Mouse (Mus musculus) liver, embryonic 13.5 days (tissue): Measurements from ENCODE around the gene Zfp575. TPM values are rescaled to one million over a fixed set of nuclear protein-coding genes. Genes with fewer than 3 reads are reported as not detected.
A peak's percentile ranks its signal among the peaks of the same experiment; 100 is the strongest.

ENCODE experiments used
- ATAC-seq: fragments of 200-750 bp; cut with Nextera tagmentation; 2 replicates; pipeline ENCODE4 v1.8.0; 2017; ENCODE audit warnings: low read depth, mild to moderate bottlenecking, moderate number of reproducible peaks, moderate library complexity
- DNase-seq: peaks from one replicate; pipeline ENCODE4 v3.0.0; 2022
- H3K27ac ChIP-seq: fragments of 300-500 bp; sonication (generic); 2 replicates; pipeline ENCODE4 v1.5.1; 2015; ENCODE audit warnings: moderate library complexity, mild to moderate bottlenecking, inconsistent platforms
- H3K27me3 ChIP-seq: fragments of 300-500 bp; sonication (generic); 2 replicates; pipeline ENCODE4 v1.6.1; 2015; ENCODE audit warnings: mild to moderate bottlenecking, inconsistent platforms
- H3K36me3 ChIP-seq: fragments of 300-500 bp; sonication (generic); 2 replicates; pipeline ENCODE4 v1.6.1; 2015; ENCODE audit warnings: mild to moderate bottlenecking, inconsistent platforms
- H3K4me1 ChIP-seq: fragments of 300-500 bp; sonication (generic); replicated peaks from 2 replicates; pipeline ENCODE4 v1.6.1; 2015; ENCODE audit warnings: inconsistent platforms
- H3K4me2 ChIP-seq: fragments of 300-500 bp; sonication (generic); 2 replicates; pipeline ENCODE4 v1.6.1; 2015; ENCODE audit warnings: inconsistent platforms, mild to moderate bottlenecking, moderate library complexity
- H3K4me3 ChIP-seq: fragments of 300-500 bp; sonication (generic); replicated peaks from 2 replicates; pipeline ENCODE4 v1.5.1; 2015; ENCODE audit warnings: mild to moderate bottlenecking, inconsistent platforms
- H3K9ac ChIP-seq: fragments of 300-500 bp; sonication (generic); 2 replicates; pipeline ENCODE4 v1.6.1; 2015; ENCODE audit warnings: mild to moderate bottlenecking, inconsistent platforms
- H3K9me3 ChIP-seq: fragments of 300-500 bp; sonication (generic); replicated peaks from 2 replicates; pipeline ENCODE4 v1.6.1; 2016; ENCODE audit warnings: inconsistent platforms
- WGBS: fragments of 180-500 bp; shearing (Covaris S2); methylation state at CpG from one replicate; pipeline ENCODE4 v1.1.7; 2015; ENCODE audit not compliant: insufficient replicate concordance; 5-methylcytosine and 5-hydroxymethylcytosine counted together
- polyA plus RNA-seq: library from polyadenylated mRNA; unstranded; fragments of >200 nt; fragmentation: Nextera tagmentation; extraction: Ambion mirVana; gene quantifications from 2 replicates; pipeline ENCODE4 v1.2.1, GENCODE M21; 2015

Gene Zfp575
- polyA plus RNA-seq, 1 experiment from 2014 or later, result 0.31 TPM

GRCm38 (mm10) chr7:24584876-24585275 lies 2.6 kb downstream of the Zfp575 start:
- H3K4me2 ChIP-seq, result no peak overlapping the region
- no peak for DNase-seq
- WGBS, result 77% methylated on average over 6 of the region's 6 CpGs
- H3K4me3 ChIP-seq, result no peak overlapping the region
- no peak overlapping the region for H3K9ac ChIP-seq
- H3K4me1 ChIP-seq, result peaks cover 19% of the 10 kb centered on the region
- ATAC-seq, result no peak
- 0 out of 2 replicates have a peak, but pooled peaks cover 2% of the 10 kb centered on the region for H3K9me3 ChIP-seq
- H3K36me3 ChIP-seq, result no peaks in the 10 kb centered on the region
- peaks cover 32% of the 10 kb centered on the region for H3K27me3 ChIP-seq
- H3K27ac ChIP-seq, result no peak overlapping the region

GRCm38 (mm10) chr7:24577811-24578210 lies 9.6 kb downstream of the Zfp575 start:
- ATAC-seq (no peak), DNase-seq (no peak)
- peaks cover 4% of the 10 kb centered on the region for H3K4me1 ChIP-seq
- no peak overlapping the region for H3K4me2 ChIP-seq
- H3K27ac ChIP-seq, result no peak overlapping the region
- WGBS, result 81% methylated on average over 10 of the region's 10 CpGs
- peaks cover 6% of the 10 kb centered on the region; the same call in 1 of the 2 replicates for H3K36me3 ChIP-seq
- no peaks in the 10 kb centered on the region for H3K9me3 ChIP-seq
- H3K27me3 ChIP-seq, result no peaks in the 10 kb centered on the region
- no peak overlapping the region for H3K4me3 ChIP-seq
- no peak overlapping the region for H3K9ac ChIP-seq

GRCm38 (mm10) chr7:24574224-24574796 lies 13.1 kb downstream of the Zfp575 start:
- Histone ChIP-seq H3K9me3 (no peaks in the 10 kb centered on the region), H3K27ac (peak overlapping the region; percentile 18), H3K36me3 (peaks cover 28% of the 10 kb centered on the region), H3K9ac (no peak overlapping the region), H3K27me3 (no peaks in the 10 kb centered on the region), H3K4me2 (no peak overlapping the region), H3K4me3 (no peak overlapping the region), H3K4me1 (peaks cover 6% of the 10 kb centered on the region)
- DNase-seq, result no peak
- ATAC-seq, result peak; percentile 67
- WGBS, result 56% methylated on average over 12 of the region's 12 CpGs

GRCm38 (mm10) chr7:24572455-24572854 lies 15.0 kb downstream of the Zfp575 start:
- DNase-seq, result no peak
- ATAC-seq, result no peak

GRCm38 (mm10) chr7:24571071-24571470 lies 16.4 kb downstream of the Zfp575 start:
- Histone ChIP-seq H3K9me3 (no peaks in the 10 kb centered on the region), H3K27ac (no peak overlapping the region), H3K27me3 (no peaks in the 10 kb centered on the region), H3K9ac (no peak overlapping the region), H3K4me3 (no peak overlapping the region), H3K36me3 (peaks cover 56% of the 10 kb centered on the region), H3K4me2 (no peak overlapping the region), H3K4me1 (peaks cover 6% of the 10 kb centered on the region)
- 80% methylated on average over 4 of the region's 4 CpGs for WGBS
- no peak for ATAC-seq
- no peak for DNase-seq

More at GRCm38 (mm10) chr7:24572455-24572854, 15.0 kb downstream of the Zfp575 start:
- H3K4me1 ChIP-seq, result peaks cover 6% of the 10 kb centered on the region
- no peak overlapping the region for H3K4me3 ChIP-seq
- no peak overlapping the region for H3K9ac ChIP-seq
- no peak overlapping the region for H3K4me2 ChIP-seq
- H3K27me3 ChIP-seq, result no peaks in the 10 kb centered on the region
- H3K9me3 ChIP-seq, result no peaks in the 10 kb centered on the region
- no peak overlapping the region for H3K27ac ChIP-seq
- H3K36me3 ChIP-seq, result peaks cover 42% of the 10 kb centered on the region
- 50% methylated on average over 5 of the region's 5 CpGs for WGBS

- H3K9me3 ChIP-seq, result no peaks in the 10 kb centered on the region
- H3K27me3 ChIP-seq, result no peaks in the 10 kb centered on the region
- H3K36me3 ChIP-seq, result peaks cover 79% of the 10 kb centered on the region
- H3K27ac ChIP-seq, result no peak overlapping the region
- DNase-seq, result no peak
- WGBS, result 79% methylated on average over 4 of the region's 4 CpGs
- no peak overlapping the region for H3K4me3 ChIP-seq
- peaks cover 3% of the 10 kb centered on the region; the same call in 1 of the 2 replicates for H3K4me1 ChIP-seq
- no peak for ATAC-seq
- no peak overlapping the region for H3K9ac ChIP-seq
- no peak overlapping the region for H3K4me2 ChIP-seq
Observed at GRCm38 (mm10) chr7:24568512-24568911, 18.9 kb downstream of the Zfp575 start.

GRCm38 (mm10) chr7:24566206-24566605 lies 21.2 kb downstream of the Zfp575 start:
- Histone ChIP-seq H3K4me3 (no peak overlapping the region), H3K4me1 (no peaks in the 10 kb centered on the region), H3K4me2 (no peak overlapping the region), H3K9me3 (no peaks in the 10 kb centered on the region), H3K36me3 (peaks cover 84% of the 10 kb centered on the region), H3K27ac (no peak overlapping the region), H3K9ac (no peak overlapping the region), H3K27me3 (no peaks in the 10 kb centered on the region)
- DNase-seq, result no peak
- WGBS, result 82% methylated on average over 9 of the region's 9 CpGs
- no peak for ATAC-seq

GRCm38 (mm10) chr7:24565627-24566026 lies 21.8 kb downstream of the Zfp575 start:
- no peaks in the 10 kb centered on the region for H3K4me1 ChIP-seq
- DNase-seq, result no peak
- H3K9ac ChIP-seq, result no peak overlapping the region
- peaks cover 84% of the 10 kb centered on the region for H3K36me3 ChIP-seq
- WGBS, result 85% methylated on average over 11 of the region's 11 CpGs
- no peaks in the 10 kb centered on the region for H3K27me3 ChIP-seq
- H3K4me2 ChIP-seq, result no peak overlapping the region
- no peak overlapping the region for H3K27ac ChIP-seq
- H3K9me3 ChIP-seq, result no peaks in the 10 kb centered on the region
- H3K4me3 ChIP-seq, result no peak overlapping the region
- no peak for ATAC-seq

- peaks cover 85% of the 10 kb centered on the region for H3K36me3 ChIP-seq
- ATAC-seq, result peak; percentile 54; the same call in 1 of the 2 replicates
Observed at GRCm38 (mm10) chr7:24564607-24565265, 22.7 kb downstream of the Zfp575 start.

GRCm38 (mm10) chr7:24563837-24564206 lies 23.6 kb downstream of the Zfp575 start:
- peaks cover 93% of the 10 kb centered on the region for H3K36me3 ChIP-seq
- no peak overlapping the region for H3K4me2 ChIP-seq
- WGBS, result 76% methylated on average over 4 of the region's 4 CpGs

More at GRCm38 (mm10) chr7:24564607-24565265, 22.7 kb downstream of the Zfp575 start:
- no peaks in the 10 kb centered on the region for H3K27me3 ChIP-seq
- no peak overlapping the region for H3K27ac ChIP-seq
- no peak overlapping the region for H3K4me2 ChIP-seq
- H3K4me3 ChIP-seq, result no peak overlapping the region
- H3K9ac ChIP-seq, result no peak overlapping the region
- WGBS, result 57% methylated on average over 6 of the region's 6 CpGs
- DNase-seq, result peak; percentile 49
- no peaks in the 10 kb centered on the region for H3K9me3 ChIP-seq
- H3K4me1 ChIP-seq, result no peaks in the 10 kb centered on the region

GRCm38 (mm10) chr7:24563191-24563836 lies 24.1 kb downstream of the Zfp575 start:
- H3K4me1 ChIP-seq, result no peaks in the 10 kb centered on the region
- peaks cover 92% of the 10 kb centered on the region for H3K36me3 ChIP-seq
- no peak overlapping the region for H3K27ac ChIP-seq
- no peak for DNase-seq
- no peak for ATAC-seq
- WGBS, result 90% methylated on average over 8 of the region's 8 CpGs
- H3K9me3 ChIP-seq, result no peaks in the 10 kb centered on the region
- H3K4me2 ChIP-seq, result no peak overlapping the region
- no peaks in the 10 kb centered on the region for H3K27me3 ChIP-seq
- H3K4me3 ChIP-seq, result no peak overlapping the region
- no peak overlapping the region for H3K9ac ChIP-seq

More at GRCm38 (mm10) chr7:24563837-24564206, 23.6 kb downstream of the Zfp575 start:
- Histone ChIP-seq H3K4me1 (no peaks in the 10 kb centered on the region), H3K4me3 (no peak overlapping the region), H3K27ac (no peak overlapping the region), H3K9me3 (no peaks in the 10 kb centered on the region), H3K9ac (no peak overlapping the region), H3K27me3 (no peaks in the 10 kb centered on the region)
- no peak; the same call in 1 of the 2 replicates for ATAC-seq
- no peak for DNase-seq
